Mouse (Mus musculus) A20 (cell line): ENCODE data around the gene Cd151.
A peak's percentile ranks its signal among the peaks of the same experiment; 100 is the strongest.

Experiments used
- DNase-seq: peaks from one replicate; pipeline ENCODE4 v3.0.0-alpha.2; 2011; ENCODE audit warnings: low read depth, low spot score

Gene Cd151

GRCm38 (mm10) chr7:141457986-141458660 lies 9.1 kb upstream of the Cd151 start:
- peak; percentile 60 for DNase-seq

- DNase-seq: no peak
Observed at GRCm38 (mm10) chr7:141458661-141459060, 8.5 kb upstream of the Cd151 start.

- no peak for DNase-seq
Observed at GRCm38 (mm10) chr7:141459301-141459711, 7.9 kb upstream of the Cd151 start.

- DNase-seq: no peak
Observed at GRCm38 (mm10) chr7:141460001-141460390, 7.2 kb upstream of the Cd151 start.

- DNase-seq: no peak
Observed at GRCm38 (mm10) chr7:141460391-141461113, 6.6 kb upstream of the Cd151 start, which contains the start of gene Cracr2b. Gene Cracr2b, plus strand, starts transcription at chr7:141461094.

- no peak for DNase-seq
Observed at GRCm38 (mm10) chr7:141461521-141462332, 5.5 kb upstream of the Cd151 start.

GRCm38 (mm10) chr7:141462333-141462821 lies 4.8 kb upstream of the Cd151 start:
- peak; percentile 40 for DNase-seq

- DNase-seq: no peak
Observed at GRCm38 (mm10) chr7:141463824-141464602, 3.2 kb upstream of the Cd151 start.

- no peak for DNase-seq
Observed at GRCm38 (mm10) chr7:141464603-141465201, 2.5 kb upstream of the Cd151 start.

- no peak for DNase-seq
Observed at GRCm38 (mm10) chr7:141465388-141466044, 1.7 kb upstream of the Cd151 start.

- no peak for DNase-seq
Observed at GRCm38 (mm10) chr7:141466045-141466394, 1.2 kb upstream of the Cd151 start.

GRCm38 (mm10) chr7:141466607-141467148 lies 514 bp upstream of the Cd151 start:
- no peak for DNase-seq

GRCm38 (mm10) chr7:141468164-141468521 lies 951 bp downstream of the Cd151 start:
- no peak for DNase-seq

- DNase-seq: peak; percentile 85
Observed at GRCm38 (mm10) chr7:141468522-141469211, 1.5 kb downstream of the Cd151 start.

- no peak for DNase-seq
Observed at GRCm38 (mm10) chr7:141469352-141469751, 2.2 kb downstream of the Cd151 start.

GRCm38 (mm10) chr7:141469901-141470636 lies 2.9 kb downstream of the Cd151 start:
- DNase-seq: no peak

GRCm38 (mm10) chr7:141470637-141470944 lies 3.4 kb downstream of the Cd151 start:
- no peak for DNase-seq

GRCm38 (mm10) chr7:141471236-141471635 lies 4.0 kb downstream of the Cd151 start:
- no peak for DNase-seq

GRCm38 (mm10) chr7:141472226-141472625 lies 5.0 kb downstream of the Cd151 start:
- no peak for DNase-seq
